Comparison of ENCODE assay signal across 7 mouse cellular contexts in the genomic region with DNA sequence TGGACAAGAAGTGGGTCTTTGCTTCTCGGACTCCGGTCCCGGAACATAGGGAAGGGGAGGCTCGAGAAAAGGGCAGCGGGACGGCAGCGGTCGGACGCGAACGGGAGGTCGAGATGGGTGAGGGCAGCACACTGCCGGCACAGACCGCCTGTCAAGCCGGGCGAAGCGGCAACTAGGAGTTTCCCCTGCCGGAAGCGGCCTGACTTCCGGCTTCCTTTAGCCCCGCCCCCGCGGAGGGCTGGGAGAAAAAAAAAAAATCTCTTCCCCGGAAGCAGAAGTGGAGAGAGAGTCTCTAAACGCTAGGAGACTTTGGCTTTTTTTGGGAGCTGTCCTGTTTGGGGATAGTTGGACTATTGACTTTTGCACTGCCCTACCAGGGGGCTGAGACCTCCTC. TPM values are rescaled to one million over a fixed set of nuclear protein-coding genes. Genes with fewer than 3 reads are reported as not detected.
DNase-seq lines count a peak whose midpoint lies in the region; ATAC-seq lines count a peak whose summit lies in the region.

A gene (minus strand): TSS at position 209 of the 394 bp plus-strand sequence.

- no peaks in the 10 kb centered on the region for H3K27me3 ChIP-seq in embryonic facial prominence, embryonic 12.5 days
- H3K27me3 ChIP-seq in limb, embryonic 11.5 days (ENCODE audit: control insufficient read depth, insufficient read depth, low read length) = no peaks in the 10 kb centered on the region
- H3K27me3 ChIP-seq in midbrain, embryonic 14.5 days (ENCODE audit: control insufficient read depth, insufficient read depth, low read length) = no peaks in the 10 kb centered on the region

- peaks cover 8% of the 10 kb centered on the region for H3K4me1 ChIP-seq in embryonic facial prominence, embryonic 12.5 days
- H3K4me1 ChIP-seq in limb, embryonic 11.5 days (ENCODE audit: control insufficient read depth, insufficient read depth, low read length) = no peaks in the 10 kb centered on the region
- H3K4me1 ChIP-seq in midbrain, embryonic 14.5 days (ENCODE audit: control insufficient read depth, insufficient read depth, low read length) = peaks cover 11% of the 10 kb centered on the region

- peak within 1 kb of the TSS; percentile 86 for H3K4me3 ChIP-seq in embryonic facial prominence, embryonic 12.5 days
- H3K4me3 ChIP-seq in limb, embryonic 11.5 days (ENCODE audit: low read depth, low read length) = peak within 1 kb of the TSS; percentile 82
- H3K4me3 ChIP-seq in midbrain, embryonic 14.5 days (replicated peaks; ENCODE audit: low read depth, low read length) = peak within 1 kb of the TSS; percentile 89

- H3K27ac ChIP-seq in embryonic facial prominence, embryonic 12.5 days = peak within 1 kb of the TSS; percentile 50; the same call in 1 of the 2 replicates
- no peak within 1 kb of the TSS for H3K27ac ChIP-seq in limb, embryonic 11.5 days (replicated peaks; ENCODE audit: low read depth, low read length)
- H3K27ac ChIP-seq in midbrain, embryonic 14.5 days (replicated peaks; ENCODE audit: low read depth, low read length) = peak within 1 kb of the TSS; percentile 71

- ATAC-seq in embryonic facial prominence, embryonic 12.5 days (ENCODE audit: insufficient number of reproducible peaks, insufficient read depth, low FRiP score, low TSS enrichment) = peak; percentile 86
- peak; percentile 74 for ATAC-seq in limb, embryonic 11.5 days (ENCODE audit: insufficient number of reproducible peaks, low FRiP score, low TSS enrichment, low read depth)
- peak; percentile 91 for ATAC-seq in midbrain, embryonic 14.5 days (ENCODE audit: low FRiP score, low TSS enrichment)

- H3K4me2 ChIP-seq in embryonic facial prominence, embryonic 12.5 days (replicated peaks) = peak within 1 kb of the TSS; percentile 79
- H3K4me2 ChIP-seq in limb, embryonic 11.5 days (ENCODE audit: low read depth, severe bottlenecking) = peak within 1 kb of the TSS; percentile 85
- H3K4me2 ChIP-seq in midbrain, embryonic 14.5 days (ENCODE audit: low read length) = peak within 1 kb of the TSS; percentile 80

- no peaks in the 10 kb centered on the region for H3K36me3 ChIP-seq in embryonic facial prominence, embryonic 12.5 days
- H3K36me3 ChIP-seq in limb, embryonic 11.5 days (ENCODE audit: control insufficient read depth, insufficient read depth, low read length) = no peaks in the 10 kb centered on the region
- no peaks in the 10 kb centered on the region for H3K36me3 ChIP-seq in midbrain, embryonic 14.5 days (ENCODE audit: control insufficient read depth, insufficient read depth, low read length)

- WGBS in embryonic facial prominence, embryonic 12.5 days = under 1% methylated on average over 25 of the region's 25 CpGs
- 0% methylated on average over 25 of the region's 25 CpGs for WGBS in limb, embryonic 11.5 days
- under 1% methylated on average over 25 of the region's 25 CpGs for WGBS in midbrain, embryonic 14.5 days

- no peaks in the 10 kb centered on the region for H3K9me3 ChIP-seq in embryonic facial prominence, embryonic 12.5 days
- H3K9me3 ChIP-seq in limb, embryonic 11.5 days (ENCODE audit: control insufficient read depth, low read length) = no peaks in the 10 kb centered on the region
- no peaks in the 10 kb centered on the region for H3K9me3 ChIP-seq in midbrain, embryonic 14.5 days (ENCODE audit: control insufficient read depth, low read length)

- DNase-seq in adrenal gland, postnatal 25 days = peak; percentile 90
- peak; percentile 99 for DNase-seq in heart, adult 11 months
- peak; percentile 94 for DNase-seq in kidney, adult 18-20 months
- peak; percentile 90 for DNase-seq in limb, embryonic 11.5 days (ENCODE audit: low spot score)
- peak; percentile 94 for DNase-seq in midbrain, embryonic 14.5 days
- peak; percentile 85 to 90 for DNase-seq in spleen, adult 18-20 months

- H3K9ac ChIP-seq in embryonic facial prominence, embryonic 12.5 days = peak within 1 kb of the TSS; percentile 76
- H3K9ac ChIP-seq in limb, embryonic 11.5 days (ENCODE audit: low read length) = peak within 1 kb of the TSS; percentile 71
- peak within 1 kb of the TSS; percentile 75 for H3K9ac ChIP-seq in midbrain, embryonic 14.5 days (replicated peaks; ENCODE audit: low read length)

RNA-seq across cellular contexts. Expression of the gene that starts here (rescaled TPM):
- 52.8 and 54.6 TPM in 2 replicates for total RNA-seq in adrenal gland, postnatal 25 days (2021)
- polyA plus RNA-seq in embryonic facial prominence, embryonic 12.5 days (2016; fragmentation: Nextera tagmentation; extraction: Ambion mirVana) = 24.1 and 27.4 TPM in 2 replicates
- 25.5 and 37.7 TPM in 2 replicates for polyA plus RNA-seq in limb, embryonic 11.5 days (2014; fragmentation: Nextera tagmentation; extraction: Ambion mirVana)
- 53.2 and 56.7 TPM in 2 replicates for polyA plus RNA-seq in midbrain, embryonic 14.5 days (2014; fragmentation: Nextera tagmentation; extraction: Ambion mirVana)
